Mouse (Mus musculus): ENCODE measurements around the gene Rgs6. TPM values are rescaled to one million over a fixed set of nuclear protein-coding genes. Genes with fewer than 3 reads are reported as not detected.

Rgs6 gene
- total and polyA plus RNA-seq, 3 experiments: not detected

GRCm38 (mm10) chr12:83141164-83141563, 553.1 kb downstream of the Rgs6 start:
- Histone ChIP-seq H3K27ac (ENCODE audit: insufficient read depth, low read depth) (no peak overlapping the region), H3K4me1 (ENCODE audit: control insufficient read depth in 1 of 2, insufficient read depth in 2 of 2) (no peaks in the 10 kb centered on the region), H3K9ac (ENCODE audit: insufficient read depth, low read depth) (no peak overlapping the region), H3K36me3 (replicated peaks in 1 of 2; ENCODE audit: control insufficient read depth in 1 of 2, insufficient read depth in 1 of 2, low read length in 1 of 2) (no peaks in the 10 kb centered on the region), H3K4me3 (replicated peaks in 1 of 3; ENCODE audit: low read depth in 2 of 3, low read length in 2 of 3, poor library complexity in 1 of 3) (no peak overlapping the region), H3K79me2 (replicated peaks; ENCODE audit: control insufficient read depth, extremely low read depth, insufficient read depth, poor library complexity, severe bottlenecking) (no peaks in the 10 kb centered on the region), H3K9me3 (replicated peaks; ENCODE audit: low read length) (no peaks in the 10 kb centered on the region), H3K4me2 (ENCODE audit: insufficient read depth, low read depth, poor library complexity, severe bottlenecking) (no peak overlapping the region), H3K27me3 (replicated peaks) (peaks cover 4% of the 10 kb centered on the region)
- no peak for DNase-seq (ENCODE audit: extremely low read depth)
- dilution Hi-C loops (cut with MboI; ENCODE audit: extremely low pct_ligation_motif_present, extremely low pct_unique_long_range_greater_than_20kb, low sequenced_read_pairs) (no loop called here), in situ Hi-C loops (cut with MboI; ENCODE audit: low pct_ligation_motif_present, low pct_unique_long_range_greater_than_20kb, low sequenced_read_pairs) (no loop called here)
- TF ChIP-seq RCOR1 (conservative IDR thresholded peaks at IDR 0.05; ENCODE audit: low read depth, low read length) (no peak), PAX5 (IDR thresholded peaks at IDR 0.05; ENCODE audit: low read length) (no peak), ZNF384 (IDR thresholded peaks at IDR 0.05; ENCODE audit: low read depth, low read length) (no peak), JUN (IDR thresholded peaks at IDR 0.05; ENCODE audit: insufficient read depth, low read depth, low read length) (no peak), MAFK (IDR thresholded peaks at IDR 0.05; ENCODE audit: insufficient replicate concordance, low read length) (no peak), UBTF (IDR thresholded peaks at IDR 0.05; ENCODE audit: low read depth, low read length) (no peak), ZC3H11A (IDR thresholded peaks at IDR 0.05; ENCODE audit: low read depth, low read length) (no peak), SIN3A (IDR thresholded peaks at IDR 0.05; ENCODE audit: low read length) (no peak), EP300 (IDR thresholded peaks at IDR 0.05; ENCODE audit: low read length) (no peak), ZKSCAN1 (IDR thresholded peaks at IDR 0.05; ENCODE audit: borderline replicate concordance, low read depth, low read length) (no peak), BHLHE40 (IDR thresholded peaks at IDR 0.05; ENCODE audit: low read depth, low read length) (no peak), MYC (IDR thresholded peaks at IDR 0.05; ENCODE audit: low read depth, low read length) (no peak), E2F4 (IDR thresholded peaks at IDR 0.05; ENCODE audit: insufficient replicate concordance, low read depth, low read length) (no peak), CHD2 (IDR thresholded peaks at IDR 0.05; ENCODE audit: low read length) (no peak), USF2 (conservative IDR thresholded peaks at IDR 0.05; ENCODE audit: low read depth, low read length) (no peak), TBP (conservative IDR thresholded peaks at IDR 0.05; ENCODE audit: low read depth, low read length) (no peak), HCFC1 (IDR thresholded peaks at IDR 0.05; ENCODE audit: low read depth, low read length) (no peak), NELFE (IDR thresholded peaks at IDR 0.05; ENCODE audit: low read depth, low read length) (no peak), TCF12 (IDR thresholded peaks at IDR 0.05; ENCODE audit: low read depth, low read length) (no peak), ETS1 (conservative IDR thresholded peaks at IDR 0.05; ENCODE audit: low read depth, low read length) (no peak)

GRCm38 (mm10) chr12:83142507-83142906, 554.4 kb downstream of the Rgs6 start:
- Histone ChIP-seq H3K4me3 (replicated peaks in 1 of 3; ENCODE audit: low read depth in 2 of 3, low read length in 2 of 3, poor library complexity in 1 of 3) (no peak overlapping the region), H3K9ac (ENCODE audit: insufficient read depth, low read depth) (no peak overlapping the region), H3K36me3 (replicated peaks in 1 of 2; ENCODE audit: control insufficient read depth in 1 of 2, insufficient read depth in 1 of 2, low read length in 1 of 2) (no peaks in the 10 kb centered on the region), H3K4me1 (ENCODE audit: control insufficient read depth in 1 of 2, insufficient read depth in 2 of 2) (no peaks in the 10 kb centered on the region), H3K27me3 (replicated peaks) (peaks cover 4% of the 10 kb centered on the region), H3K4me2 (ENCODE audit: insufficient read depth, low read depth, poor library complexity, severe bottlenecking) (no peak overlapping the region), H3K79me2 (replicated peaks; ENCODE audit: control insufficient read depth, extremely low read depth, insufficient read depth, poor library complexity, severe bottlenecking) (no peaks in the 10 kb centered on the region), H3K9me3 (replicated peaks; ENCODE audit: low read length) (no peaks in the 10 kb centered on the region), H3K27ac (ENCODE audit: insufficient read depth, low read depth) (no peak overlapping the region)
- TF ChIP-seq CHD1 (IDR thresholded peaks at IDR 0.05; ENCODE audit: low read depth, low read length) (no peak), MAFK (IDR thresholded peaks at IDR 0.05; ENCODE audit: insufficient replicate concordance, low read length) (no peak), MEF2A (IDR thresholded peaks at IDR 0.05; ENCODE audit: borderline replicate concordance, low read depth, low read length) (no peak), MXI1 (IDR thresholded peaks at IDR 0.05; ENCODE audit: low read depth, low read length) (no peak), RAD21 (IDR thresholded peaks at IDR 0.05; ENCODE audit: low read depth, low read length) (no peak), ZNF384 (IDR thresholded peaks at IDR 0.05; ENCODE audit: low read depth, low read length) (no peak), KAT2A (IDR thresholded peaks at IDR 0.05; ENCODE audit: insufficient replicate concordance, low read length) (no peak), USF1 (IDR thresholded peaks at IDR 0.05; ENCODE audit: low read depth, low read length) (no peak), RCOR1 (conservative IDR thresholded peaks at IDR 0.05; ENCODE audit: low read depth, low read length) (no peak), USF2 (conservative IDR thresholded peaks at IDR 0.05; ENCODE audit: low read depth, low read length) (no peak), HCFC1 (IDR thresholded peaks at IDR 0.05; ENCODE audit: low read depth, low read length) (no peak), EP300 (IDR thresholded peaks at IDR 0.05; ENCODE audit: low read length) (no peak)
- in situ Hi-C loops (cut with MboI; ENCODE audit: low pct_ligation_motif_present, low pct_unique_long_range_greater_than_20kb, low sequenced_read_pairs): no loop called here
- DNase-seq (ENCODE audit: extremely low read depth): no peak
- dilution Hi-C loops (cut with MboI; ENCODE audit: extremely low pct_ligation_motif_present, extremely low pct_unique_long_range_greater_than_20kb, low sequenced_read_pairs): no loop called here
